Mouse (Mus musculus) cortical plate, adult 2 months (tissue): Measurements from ENCODE around the gene Exoc4.

Source experiments
- CTCF ChIP-seq: fragments of 200-500 bp; IDR thresholded peaks from 2 replicates; pipeline ENCODE4 v1.5.1; 2011; ENCODE audit warnings: mild to moderate bottlenecking, control low read depth, low read length; ENCODE audit not compliant: insufficient read depth; ENCODE audit errors: extremely low read depth
- POLR2A ChIP-seq: fragments of 200-500 bp; IDR thresholded peaks from 2 replicates; pipeline ENCODE4 v1.6.1; 2011; ENCODE audit warnings: mild to moderate bottlenecking, low read length, control low read depth; ENCODE audit not compliant: insufficient read depth; ENCODE audit errors: extremely low read depth

GRCm38 (mm10) chr6:33347088-33347775, 98.3 kb downstream of the Exoc4 start:
- TF ChIP-seq POLR2A (no peak), CTCF (no peak)
